Mouse (Mus musculus): Measurements from ENCODE around the gene Sprr2a1. TPM values are rescaled to one million over a fixed set of nuclear protein-coding genes. Genes with fewer than 3 reads are reported as not detected.

Gene Sprr2a1
- polyA plus RNA-seq, 1 experiment = 0.09 TPM

Other genes with a start within 250 kb of the Sprr2a1 start
- gene Pglyrp3, start 201.2 kb upstream of the Sprr2a1 start, polyA plus RNA-seq (2012; rRNA removed) = not detected in 2 replicates
- 0.55 and 0.84 TPM in 2 replicates for gene Lor, start 132.7 kb upstream of the Sprr2a1 start, polyA plus RNA-seq (2012; rRNA removed)
- gene Prr9, start 91.9 kb upstream of the Sprr2a1 start, polyA plus RNA-seq (2012; rRNA removed) = not detected in 2 replicates
- 9.6 and 11.2 TPM in 2 replicates for gene Lelp1, start 73.1 kb upstream of the Sprr2a1 start, polyA plus RNA-seq (2012; rRNA removed)
- gene Sprr2a2, start 121 bp downstream of the Sprr2a1 start, polyA plus RNA-seq (2012; rRNA removed) = 3.7 and 5.4 TPM in 2 replicates
- gene Sprr2a3, start 69.6 kb downstream of the Sprr2a1 start, polyA plus RNA-seq (2012; rRNA removed) = 0.42 TPM in 1 of 2 replicates, not detected in the other
- 0.18 TPM in 1 of 2 replicates, not detected in the other for gene Sprr2b, start 100.8 kb downstream of the Sprr2a1 start, polyA plus RNA-seq (2012; rRNA removed)
- not detected in 2 replicates for gene Sprr2d, start 123.3 kb downstream of the Sprr2a1 start, polyA plus RNA-seq (2012; rRNA removed)
- gene Sprr2e, start 136.3 kb downstream of the Sprr2a1 start, polyA plus RNA-seq (2012; rRNA removed) = not detected in 2 replicates
- 0.25 TPM in 1 of 2 replicates, not detected in the other for gene Sprr2f, start 149.4 kb downstream of the Sprr2a1 start, polyA plus RNA-seq (2012; rRNA removed)
- not detected in 2 replicates for gene Sprr2h, start 169.9 kb downstream of the Sprr2a1 start, polyA plus RNA-seq (2012; rRNA removed)
- gene Sprr2i, start 192.2 kb downstream of the Sprr2a1 start, polyA plus RNA-seq (2012; rRNA removed) = not detected in 2 replicates
- gene Sprr2j-ps, start 202.3 kb downstream of the Sprr2a1 start, polyA plus RNA-seq (2012; rRNA removed) = not detected in 2 replicates
- 6.2 and 7.4 TPM in 2 replicates for gene Gm9774, start 213.6 kb downstream of the Sprr2a1 start, polyA plus RNA-seq (2012; rRNA removed)
- gene Sprr2k, start 216.8 kb downstream of the Sprr2a1 start, polyA plus RNA-seq (2012; rRNA removed) = not detected in 2 replicates
- not detected in 2 replicates for gene Sprr1b, start 223.0 kb downstream of the Sprr2a1 start, polyA plus RNA-seq (2012; rRNA removed)
- gene Sprr3, start 242.9 kb downstream of the Sprr2a1 start, polyA plus RNA-seq (2012; rRNA removed) = not detected in 2 replicates

Data from gonadal fat pad, adult 2 months (tissue).